Mouse (Mus musculus) hindbrain, embryonic 16.5 days (tissue): ENCODE data around the gene Gc. TPM values are rescaled to one million over a fixed set of nuclear protein-coding genes. Genes with fewer than 3 reads are reported as not detected.

ENCODE experiments used
- ATAC-seq: fragments of 200-750 bp; cut with Nextera tagmentation; 2 replicates; pipeline ENCODE4 v1.8.0; 2017; ENCODE audit warnings: moderate TSS enrichment, moderate library complexity
- H3K27ac ChIP-seq: fragments of 300-500 bp; sonication (generic); 2 replicates; pipeline ENCODE4 v1.5.1; 2014; ENCODE audit warnings: low read depth, mild to moderate bottlenecking, control low read depth, low read length, moderate library complexity
- H3K27me3 ChIP-seq: fragments of 300-500 bp; sonication (generic); replicated peaks from 2 replicates; pipeline ENCODE4 v1.6.1; 2014; ENCODE audit warnings: low read length; ENCODE audit not compliant: control insufficient read depth, insufficient read depth
- H3K36me3 ChIP-seq: fragments of 300-500 bp; sonication (generic); 2 replicates; pipeline ENCODE4 v1.6.1; 2014; ENCODE audit warnings: mild to moderate bottlenecking, low read length, moderate library complexity, mixed read lengths; ENCODE audit not compliant: control insufficient read depth, insufficient read depth
- H3K4me1 ChIP-seq: fragments of 300-500 bp; sonication (generic); 2 replicates; pipeline ENCODE4 v1.6.1; 2014; ENCODE audit warnings: low read depth, low read length; ENCODE audit not compliant: control insufficient read depth, insufficient read depth
- H3K4me2 ChIP-seq: fragments of 300-500 bp; sonication (generic); 2 replicates; pipeline ENCODE4 v1.6.1; 2014; ENCODE audit warnings: mild to moderate bottlenecking, low read length, control low read depth, moderate library complexity
- H3K4me3 ChIP-seq: fragments of 300-500 bp; sonication (generic); 2 replicates; pipeline ENCODE4 v1.5.1; 2014; ENCODE audit warnings: mild to moderate bottlenecking, low read length, control low read depth, moderate library complexity
- H3K9ac ChIP-seq: fragments of 300-500 bp; sonication (generic); 2 replicates; pipeline ENCODE4 v1.6.1; 2014; ENCODE audit warnings: low read depth, mild to moderate bottlenecking, control low read depth, low read length, moderate library complexity
- H3K9me3 ChIP-seq: fragments of 300-500 bp; sonication (generic); 2 replicates; pipeline ENCODE4 v1.6.1; 2014; ENCODE audit warnings: mild to moderate bottlenecking, low read length, moderate library complexity; ENCODE audit not compliant: control insufficient read depth
- WGBS: fragments of 180-500 bp; shearing (Covaris S2); extraction: QIAGEN DNeasy Blood & Tissue Kit; methylation state at CpG from one replicate; pipeline ENCODE4 v1.1.7; 2014; 5-methylcytosine and 5-hydroxymethylcytosine counted together
- polyA plus RNA-seq: library from polyadenylated mRNA; unstranded; fragments of >200 nt; fragmentation: Nextera tagmentation; extraction: Ambion mirVana; gene quantifications from 2 replicates; pipeline ENCODE4 v1.2.1, GENCODE M21; 2015

The Gc gene
- 0.29 and 0.55 TPM in 2 replicates for polyA plus RNA-seq

GRCm38 (mm10) chr5:89457554-89458062, at the start of gene Gc:
Gc (minus strand) TSS chr5:89457898.
- WGBS = 65% methylated on average over 5 of the region's 5 CpGs

GRCm38 (mm10) chr5:89500182-89500581, 42.5 kb upstream of the Gc start:
- H3K36me3 ChIP-seq = no peaks in the 10 kb centered on the region
- no peak for ATAC-seq
- 61% methylated on average over 6 of the region's 6 CpGs for WGBS
- no peak overlapping the region for H3K27ac ChIP-seq
- no peak overlapping the region for H3K9ac ChIP-seq
- no peaks in the 10 kb centered on the region for H3K9me3 ChIP-seq
- no peaks in the 10 kb centered on the region for H3K4me1 ChIP-seq
- H3K4me2 ChIP-seq = no peak overlapping the region
- H3K4me3 ChIP-seq = no peak overlapping the region
- no peaks in the 10 kb centered on the region for H3K27me3 ChIP-seq

More at GRCm38 (mm10) chr5:89457554-89458062, at the start of gene Gc:
- no peak within 1 kb of the TSS for H3K4me2 ChIP-seq
- no peaks in the 10 kb centered on the region for H3K27me3 ChIP-seq
- H3K36me3 ChIP-seq = no peaks in the 10 kb centered on the region
- H3K27ac ChIP-seq = no peak within 1 kb of the TSS
- H3K9me3 ChIP-seq = no peaks in the 10 kb centered on the region
- ATAC-seq = no peak
- H3K4me3 ChIP-seq = no peak within 1 kb of the TSS
- H3K9ac ChIP-seq = no peak within 1 kb of the TSS
- H3K4me1 ChIP-seq = no peaks in the 10 kb centered on the region

- ATAC-seq = no peak
- Histone ChIP-seq H3K9me3 (no peaks in the 10 kb centered on the region), H3K9ac (no peak overlapping the region), H3K4me1 (no peaks in the 10 kb centered on the region), H3K27ac (no peak overlapping the region), H3K4me3 (no peak overlapping the region), H3K4me2 (no peak overlapping the region), H3K36me3 (no peaks in the 10 kb centered on the region), H3K27me3 (no peaks in the 10 kb centered on the region)
- 98% methylated on average over 1 of the region's 1 CpGs for WGBS
Measured at GRCm38 (mm10) chr5:89492560-89492959, 34.9 kb upstream of the Gc start.

GRCm38 (mm10) chr5:89470483-89470882, 12.8 kb upstream of the Gc start:
- ATAC-seq = no peak
- WGBS = 62% methylated on average over 4 of the region's 4 CpGs
- H3K4me1 ChIP-seq = no peaks in the 10 kb centered on the region

GRCm38 (mm10) chr5:89467886-89468285, 10.2 kb upstream of the Gc start:
- H3K36me3 ChIP-seq = no peaks in the 10 kb centered on the region
- no peak overlapping the region for H3K4me3 ChIP-seq
- no peak overlapping the region for H3K27ac ChIP-seq
- no peak overlapping the region for H3K4me2 ChIP-seq
- 85% methylated on average over 2 of the region's 2 CpGs for WGBS
- no peak for ATAC-seq
- H3K4me1 ChIP-seq = no peaks in the 10 kb centered on the region
- H3K27me3 ChIP-seq = no peaks in the 10 kb centered on the region
- no peak overlapping the region for H3K9ac ChIP-seq
- no peaks in the 10 kb centered on the region for H3K9me3 ChIP-seq

More at GRCm38 (mm10) chr5:89470483-89470882, 12.8 kb upstream of the Gc start:
- no peak overlapping the region for H3K27ac ChIP-seq
- no peak overlapping the region for H3K9ac ChIP-seq
- no peak overlapping the region for H3K4me3 ChIP-seq
- no peaks in the 10 kb centered on the region for H3K27me3 ChIP-seq
- no peaks in the 10 kb centered on the region for H3K36me3 ChIP-seq
- no peak overlapping the region for H3K4me2 ChIP-seq
- no peaks in the 10 kb centered on the region for H3K9me3 ChIP-seq

- WGBS = 94% methylated on average over 1 of the region's 1 CpGs
- no peaks in the 10 kb centered on the region for H3K27me3 ChIP-seq
- H3K36me3 ChIP-seq = no peaks in the 10 kb centered on the region
- no peak overlapping the region for H3K9ac ChIP-seq
- H3K4me1 ChIP-seq = no peaks in the 10 kb centered on the region
- H3K4me2 ChIP-seq = no peak overlapping the region
- no peak overlapping the region for H3K27ac ChIP-seq
- H3K9me3 ChIP-seq = no peaks in the 10 kb centered on the region
- ATAC-seq = no peak
- H3K4me3 ChIP-seq = no peak overlapping the region
Measured at GRCm38 (mm10) chr5:89467045-89467444, 9.3 kb upstream of the Gc start.

GRCm38 (mm10) chr5:89466275-89466674, 8.6 kb upstream of the Gc start:
- Histone ChIP-seq H3K27me3 (no peaks in the 10 kb centered on the region), H3K4me3 (no peak overlapping the region), H3K4me2 (no peak overlapping the region), H3K9ac (no peak overlapping the region), H3K27ac (no peak overlapping the region), H3K36me3 (no peaks in the 10 kb centered on the region), H3K4me1 (no peaks in the 10 kb centered on the region), H3K9me3 (no peaks in the 10 kb centered on the region)
- no peak for ATAC-seq

GRCm38 (mm10) chr5:89461817-89462216, 4.1 kb upstream of the Gc start:
- H3K27me3 ChIP-seq = no peaks in the 10 kb centered on the region
- H3K27ac ChIP-seq = no peak overlapping the region
- no peak for ATAC-seq
- H3K9me3 ChIP-seq = no peaks in the 10 kb centered on the region
- no peak overlapping the region for H3K4me2 ChIP-seq
- H3K9ac ChIP-seq = no peak overlapping the region
- no peak overlapping the region for H3K4me3 ChIP-seq
- no peaks in the 10 kb centered on the region for H3K4me1 ChIP-seq
- 89% methylated on average over 4 of the region's 4 CpGs for WGBS
- no peaks in the 10 kb centered on the region for H3K36me3 ChIP-seq

- ATAC-seq = no peak
- no peak overlapping the region for H3K4me3 ChIP-seq
- H3K4me1 ChIP-seq = no peaks in the 10 kb centered on the region
- H3K27me3 ChIP-seq = no peaks in the 10 kb centered on the region
- H3K27ac ChIP-seq = no peak overlapping the region
- no peak overlapping the region for H3K4me2 ChIP-seq
- H3K36me3 ChIP-seq = no peaks in the 10 kb centered on the region
- H3K9me3 ChIP-seq = no peaks in the 10 kb centered on the region
- H3K9ac ChIP-seq = no peak overlapping the region
Measured at GRCm38 (mm10) chr5:89459591-89459990, 1.9 kb upstream of the Gc start.

GRCm38 (mm10) chr5:89458987-89459386, 1.3 kb upstream of the Gc start:
- Histone ChIP-seq H3K4me3 (no peak overlapping the region), H3K4me1 (no peaks in the 10 kb centered on the region), H3K4me2 (no peak overlapping the region), H3K27ac (no peak overlapping the region), H3K27me3 (no peaks in the 10 kb centered on the region), H3K9ac (no peak overlapping the region), H3K36me3 (no peaks in the 10 kb centered on the region), H3K9me3 (no peaks in the 10 kb centered on the region)
- 89% methylated on average over 2 of the region's 2 CpGs for WGBS
- ATAC-seq = no peak
